Mouse (Mus musculus) MN1 (cell line): ENCODE data around the gene Adgrl1.
A peak's percentile ranks its signal among the peaks of the same experiment; 100 is the strongest.

Experiments used
- DNase-seq: peaks from one replicate; pipeline ENCODE4 v3.0.0-alpha.2; 2016; ENCODE audit warnings: low spot score

Gene Adgrl1

DNA sequence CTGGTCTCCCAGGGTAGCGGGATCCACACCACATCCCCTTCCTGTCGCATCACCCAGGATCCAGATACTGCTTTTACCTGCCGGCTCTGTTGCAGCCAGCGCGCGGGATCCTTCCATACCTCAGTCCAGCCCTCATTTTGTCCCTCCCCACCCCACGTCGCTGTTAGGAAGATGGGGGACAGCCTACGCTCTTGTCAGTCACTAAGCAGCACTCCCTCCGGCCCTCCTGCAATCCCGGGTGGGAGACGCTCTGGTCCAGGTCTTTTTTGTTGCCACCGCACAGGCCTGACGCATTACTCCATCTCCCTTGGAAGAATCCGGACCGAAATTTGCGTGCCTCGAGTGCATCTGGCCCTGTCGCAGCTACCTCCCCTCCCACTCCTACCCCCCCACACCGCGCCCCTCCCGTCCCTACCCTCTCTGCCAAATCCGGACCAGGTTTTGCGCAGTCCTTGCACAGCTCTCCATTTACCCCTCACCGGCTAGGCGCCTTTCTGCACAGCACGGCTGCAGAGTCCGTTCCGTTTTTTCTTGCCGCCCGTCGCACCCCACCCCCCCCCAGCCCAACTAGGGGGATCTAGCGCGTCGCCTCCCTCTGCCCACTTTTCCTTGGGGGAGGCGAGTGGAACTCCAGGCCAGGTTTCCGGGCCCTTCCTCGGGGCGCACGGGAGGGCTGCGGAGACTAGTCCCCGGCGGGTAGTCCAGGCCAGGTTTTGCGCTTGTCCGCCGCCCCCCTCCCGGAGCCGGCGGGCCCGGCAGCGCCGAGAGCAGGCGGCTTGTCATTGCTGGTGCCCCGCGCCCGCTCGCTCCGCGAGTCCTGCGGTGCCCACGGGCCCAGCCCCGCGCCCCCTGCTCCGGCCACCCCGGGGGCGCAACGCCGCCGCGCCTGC lies at the start of gene Adgrl1:
TSS of gene Adgrl1 (plus strand) at position 743 of the 890 bp plus-strand sequence.
- DNase-seq = peak; percentile 98

DNA sequence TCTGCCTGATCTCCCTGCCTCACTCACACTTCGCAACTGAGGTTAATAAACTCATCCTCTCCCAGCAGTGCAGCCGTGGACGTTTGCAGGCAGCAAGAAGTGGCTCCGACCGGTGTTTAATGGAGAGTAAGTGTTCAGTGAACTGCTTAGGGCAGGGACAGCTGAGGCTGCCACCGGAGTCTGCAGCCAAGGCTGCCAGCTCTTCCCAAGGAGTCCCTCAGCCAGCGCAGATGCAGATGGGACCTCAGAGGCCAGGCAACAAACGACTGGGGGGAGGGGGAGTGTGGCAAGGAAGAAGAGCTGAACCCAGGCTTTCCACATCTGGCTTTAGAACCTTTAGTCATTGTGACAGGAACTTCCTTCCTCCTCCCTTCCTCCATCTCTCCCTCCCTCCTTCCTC lies 47.6 kb upstream of the Adgrl1 start:
- no peak for DNase-seq

DNA sequence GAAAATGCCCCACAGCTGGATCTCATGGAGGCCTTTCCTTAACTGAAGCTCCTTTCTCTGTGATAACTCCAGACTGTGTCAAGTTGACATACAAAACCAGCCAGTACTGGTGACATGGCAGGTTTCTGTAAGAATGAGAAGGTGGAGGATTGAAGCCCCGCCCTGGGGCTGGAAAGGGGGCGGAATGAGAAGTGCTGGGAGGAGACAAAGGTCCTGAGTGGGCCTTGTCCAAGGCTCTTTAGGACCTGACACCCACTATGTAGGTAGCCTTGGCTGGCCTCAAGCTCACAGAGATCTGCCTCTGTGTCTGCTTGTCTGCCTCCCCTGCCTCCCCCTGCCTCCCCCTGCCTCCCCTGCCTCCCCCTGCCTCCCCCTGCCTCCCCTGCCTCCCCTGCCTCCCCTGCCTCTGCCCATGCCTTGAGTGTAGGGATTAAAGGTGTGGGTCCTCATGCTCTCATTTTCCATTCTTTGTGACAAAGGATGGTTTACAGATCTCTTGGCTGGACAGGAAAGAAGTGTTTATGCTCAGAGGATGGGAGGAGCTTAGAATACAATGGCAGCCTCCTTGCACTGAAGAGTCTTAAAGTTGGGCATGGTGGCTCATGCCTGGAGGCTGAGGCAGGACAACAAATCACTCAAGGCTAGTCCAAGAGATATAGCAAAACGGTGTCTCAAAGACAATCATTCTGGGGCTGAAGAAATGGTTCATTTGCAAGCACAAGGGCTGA lies 46.4 kb upstream of the Adgrl1 start:
- DNase-seq = no peak

- no peak for DNase-seq
These were observed 43.3 kb upstream of the Adgrl1 start for GRCm38 (mm10) chr8:83856486-83857065.

GRCm38 (mm10) chr8:83862439-83863268 lies 37.3 kb upstream of the Adgrl1 start:
- DNase-seq = no peak

DNA sequence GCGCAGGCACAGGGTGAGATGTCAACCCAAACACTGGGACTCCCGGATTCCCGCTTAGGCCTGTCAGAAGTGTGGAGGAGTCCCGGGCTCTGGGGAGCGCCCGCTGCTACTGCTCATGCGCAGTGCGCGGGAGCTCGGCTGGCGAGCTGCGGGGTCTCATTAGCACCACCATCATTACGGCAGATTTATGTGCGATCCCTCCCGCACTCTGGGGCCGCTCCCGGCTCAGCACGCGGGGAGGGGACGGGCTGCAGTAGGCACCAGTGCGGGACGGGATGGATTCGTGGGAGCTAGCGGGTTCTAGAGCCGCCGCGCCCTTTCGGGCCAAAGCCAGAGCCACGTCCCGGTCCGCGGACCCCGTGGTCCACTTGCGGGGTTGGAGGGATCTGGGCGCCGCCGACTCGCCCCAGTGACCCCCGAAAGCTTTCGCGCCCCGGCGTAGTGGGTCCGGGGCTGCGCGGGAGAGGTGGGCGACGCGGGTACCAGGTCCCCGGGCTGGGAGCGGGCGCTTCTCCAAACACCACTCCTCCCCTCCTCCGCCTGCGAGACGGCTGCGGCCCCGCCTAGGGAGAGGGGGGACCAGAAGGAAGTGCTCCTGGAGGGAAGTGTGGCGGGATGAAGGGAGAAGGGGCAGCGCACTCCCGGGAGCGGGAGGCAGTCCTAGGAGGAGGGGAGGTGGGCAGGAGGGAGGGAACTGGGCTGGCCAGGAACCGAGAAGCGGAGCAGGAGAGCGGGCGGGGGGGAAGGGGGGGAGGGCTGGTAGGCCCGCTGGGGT lies 24.8 kb upstream of the Adgrl1 start:
- DNase-seq = peak; percentile 79

DNA sequence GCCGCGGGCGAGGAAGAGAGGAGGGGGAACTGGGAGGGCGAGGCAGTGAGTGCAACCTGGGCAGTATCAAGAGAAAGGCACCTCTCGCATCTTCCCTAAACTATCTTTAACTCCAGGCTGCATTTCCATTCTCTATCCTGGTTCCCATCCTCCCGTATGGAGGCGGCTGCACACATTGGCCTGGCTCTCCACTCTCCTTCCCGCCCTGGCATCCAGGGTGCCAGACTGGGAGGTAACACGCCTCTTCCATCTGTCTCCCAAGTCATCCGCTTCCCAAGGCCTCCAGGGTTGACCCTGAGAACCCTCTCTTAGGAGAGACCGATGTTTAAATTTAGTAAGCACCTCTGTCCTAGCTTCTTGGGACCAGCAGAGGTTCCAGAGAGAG lies 24.3 kb upstream of the Adgrl1 start:
- DNase-seq = peak; percentile 68

GRCm38 (mm10) chr8:83876080-83876837 lies 23.6 kb upstream of the Adgrl1 start:
- peak; percentile 59 for DNase-seq

DNA sequence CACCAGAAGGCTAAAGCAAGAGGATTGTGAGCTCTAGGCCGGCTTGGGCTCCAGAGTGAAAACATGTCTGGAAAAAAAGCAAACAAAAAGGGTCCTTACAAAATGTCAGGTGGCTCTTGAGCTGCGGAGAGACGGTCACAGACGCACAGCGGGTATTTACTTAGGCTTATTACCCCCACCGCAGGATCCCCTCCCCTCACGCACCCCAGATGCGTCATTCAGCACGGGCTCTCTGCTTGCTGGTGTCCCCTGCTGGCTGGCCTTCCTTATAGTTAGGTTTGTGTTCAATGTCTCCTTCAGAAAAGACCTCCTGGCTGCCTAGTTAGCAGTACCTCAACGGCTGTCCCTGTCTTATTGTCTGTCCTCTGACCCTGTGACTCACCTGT lies 23.1 kb upstream of the Adgrl1 start:
- peak; percentile 75 for DNase-seq

GRCm38 (mm10) chr8:83888409-83888808 lies 11.5 kb upstream of the Adgrl1 start:
- DNase-seq = no peak

GRCm38 (mm10) chr8:83892061-83892460 lies 7.8 kb upstream of the Adgrl1 start:
- DNase-seq = no peak

DNA sequence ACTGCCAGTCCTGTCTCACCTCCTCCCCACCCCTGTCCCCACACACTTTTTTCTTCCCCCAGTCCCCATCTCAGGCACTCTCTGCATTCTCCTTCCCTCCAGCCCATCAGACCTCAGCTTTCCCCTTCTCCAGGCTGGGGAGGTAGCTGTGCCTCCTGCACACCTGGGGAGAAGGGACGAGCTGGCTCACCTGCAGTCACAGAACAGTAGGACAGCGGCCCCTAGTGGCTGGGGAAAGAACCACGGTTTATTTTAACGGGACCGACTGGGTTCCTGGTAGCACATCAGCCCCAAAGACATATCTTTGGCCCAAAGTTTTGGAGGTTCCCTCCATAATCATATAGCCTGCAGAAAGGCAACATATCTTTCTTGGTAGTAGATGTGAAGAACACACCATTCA lies 6.0 kb upstream of the Adgrl1 start:
- DNase-seq = peak; percentile 80

DNA sequence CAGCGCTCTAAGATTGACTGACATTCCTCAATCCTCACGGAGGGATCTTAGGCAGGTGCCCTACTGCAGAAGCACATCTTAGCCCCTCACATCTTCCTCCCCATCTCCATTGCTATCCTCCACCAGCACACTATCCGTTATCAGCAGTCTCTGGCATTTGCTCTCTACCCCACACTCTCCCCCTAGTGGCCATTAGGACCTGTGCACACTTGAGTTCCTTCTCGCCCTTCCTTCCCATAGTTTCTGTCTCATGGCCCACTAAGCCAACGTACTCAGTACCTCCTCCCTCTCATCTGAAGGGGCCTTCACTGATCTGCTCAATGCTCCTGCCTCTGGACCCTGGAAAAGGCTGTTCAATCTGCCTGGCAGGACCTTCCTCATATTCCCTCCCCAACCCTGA lies 4.0 kb upstream of the Adgrl1 start:
- DNase-seq = peak; percentile 75

GRCm38 (mm10) chr8:83896461-83896860 lies 3.4 kb upstream of the Adgrl1 start:
- DNase-seq = no peak

DNA sequence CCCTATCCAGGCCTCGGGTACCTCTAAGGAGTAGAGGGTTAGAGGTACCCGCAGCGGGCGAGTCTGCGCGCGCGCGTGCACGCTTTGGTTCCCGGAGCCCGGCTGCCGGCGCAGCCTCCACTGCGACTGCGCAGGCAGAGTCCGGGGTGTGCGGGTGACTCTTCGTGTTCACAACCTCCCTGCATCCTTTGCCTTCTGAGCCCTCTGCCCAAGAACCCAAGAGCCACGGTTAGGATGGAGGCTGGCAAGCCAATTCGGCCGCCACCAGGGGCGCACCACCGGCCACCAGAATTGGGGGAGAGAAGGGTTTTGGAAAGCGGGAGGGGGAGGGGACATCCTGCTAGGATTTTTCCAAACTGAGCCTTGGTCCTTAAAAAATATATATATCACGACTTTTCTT lies 2.7 kb upstream of the Adgrl1 start:
- no peak for DNase-seq

- peak; percentile 84 for DNase-seq
These were observed 1.4 kb upstream of the Adgrl1 start for GRCm38 (mm10) chr8:83898456-83898855.

DNA sequence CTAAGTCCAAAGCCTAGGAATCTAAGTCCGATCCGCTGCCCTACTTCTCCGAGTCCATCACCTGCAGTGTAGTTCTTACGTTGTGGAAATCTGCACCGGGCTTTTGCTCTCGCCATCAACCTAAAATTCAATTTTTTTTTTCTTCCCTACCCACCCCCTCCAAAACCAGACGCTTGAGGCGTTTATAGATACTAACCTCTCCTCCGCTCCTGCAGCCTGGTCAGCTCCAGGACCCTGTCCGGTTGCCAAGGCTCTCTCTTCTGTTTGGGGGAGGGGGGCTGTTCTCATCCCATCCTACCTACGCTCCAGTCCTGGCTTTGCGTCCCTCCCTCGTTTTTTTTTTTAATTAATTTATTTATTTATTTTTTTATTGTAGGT lies 931 bp upstream of the Adgrl1 start:
- DNase-seq = peak; percentile 97

- DNase-seq = peak; percentile 51
These were observed 506 bp downstream of the Adgrl1 start for GRCm38 (mm10) chr8:83900266-83900956.

DNA sequence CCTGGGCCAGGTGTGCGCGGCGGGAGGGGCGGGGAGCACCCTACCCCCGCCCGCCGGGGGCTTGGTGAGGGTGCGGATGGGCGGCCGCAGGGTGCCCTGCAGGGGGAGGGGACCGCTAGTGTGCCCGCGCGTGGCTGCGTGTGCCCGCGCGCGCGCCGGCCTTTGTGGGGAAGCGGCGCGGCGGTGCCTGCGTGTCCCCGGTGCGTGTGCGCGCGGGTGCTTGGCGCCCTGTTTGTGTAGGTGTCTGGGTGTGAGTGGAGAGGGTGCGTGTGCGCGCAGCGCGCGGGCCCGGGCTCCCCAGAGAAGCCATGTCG lies 1.0 kb downstream of the Adgrl1 start:
- peak; percentile 59 for DNase-seq
